Mouse (Mus musculus) brain, embryonic 14.5 days (tissue): ENCODE data around the gene Rassf4.

Source experiments
- CTCF ChIP-seq: fragments of 200-500 bp; IDR thresholded peaks from 2 replicates; pipeline ENCODE4 v1.5.1; 2012; ENCODE audit warnings: inconsistent platforms, mild to moderate bottlenecking, moderate library complexity, borderline replicate concordance; ENCODE audit not compliant: insufficient read depth, insufficient read length; ENCODE audit errors: extremely low read depth
- POLR2A ChIP-seq: fragments of 200-500 bp; IDR thresholded peaks from 2 replicates; pipeline ENCODE4 v1.6.1; 2012; ENCODE audit warnings: mild to moderate bottlenecking, inconsistent platforms, borderline replicate concordance; ENCODE audit not compliant: poor library complexity, insufficient read depth, insufficient read length, severe bottlenecking; ENCODE audit errors: extremely low read depth

GRCm38 (mm10) chr6:116615719-116616118 lies 58.0 kb downstream of the Rassf4 start:
- TF ChIP-seq CTCF (no peak), POLR2A (no peak)
